Mouse (Mus musculus): Measurements from ENCODE around the gene Gpr45. TPM values are rescaled to one million over a fixed set of nuclear protein-coding genes. Genes with fewer than 3 reads are reported as not detected.
"Not testable (repeated sequence)": the region's sequence is repeated elsewhere in the genome, so short reads cannot be mapped to it uniquely, and the experiment has no call there.

Gene Gpr45
- polyA plus RNA-seq, 1 experiment from 2014 or later: 16.0 TPM

- not testable (repeated sequence) for H3K36me3 ChIP-seq (ENCODE audit: control insufficient read depth, insufficient read depth, low read length); H3K4me1 ChIP-seq (ENCODE audit: control insufficient read depth, insufficient read depth, low read length); H3K27ac ChIP-seq (replicated peaks; ENCODE audit: low read depth, low read length); H3K9me3 ChIP-seq (ENCODE audit: control insufficient read depth, low read length); H3K27me3 ChIP-seq (ENCODE audit: control insufficient read depth, insufficient read depth, low read length); ATAC-seq (ENCODE audit: low FRiP score, low TSS enrichment); DNase-seq; H3K9ac ChIP-seq (replicated peaks; ENCODE audit: low read length); H3K4me2 ChIP-seq (ENCODE audit: low read length); H3K4me3 ChIP-seq (replicated peaks; ENCODE audit: low read depth, low read length)
- WGBS: 94% methylated on average over 7 of the region's 7 CpGs
Observed at GRCm38 (mm10) chr1:43015153-43015685, 62.5 kb downstream of the Gpr45 start.

- no peak for DNase-seq
- Histone ChIP-seq H3K9me3 (ENCODE audit: control insufficient read depth, low read length) (no peaks in the 10 kb centered on the region), H3K4me2 (ENCODE audit: low read length) (no peak overlapping the region), H3K36me3 (ENCODE audit: control insufficient read depth, insufficient read depth, low read length) (peaks cover 9% of the 10 kb centered on the region), H3K9ac (replicated peaks; ENCODE audit: low read length) (no peak overlapping the region), H3K4me3 (replicated peaks; ENCODE audit: low read depth, low read length) (no peak overlapping the region), H3K4me1 (ENCODE audit: control insufficient read depth, insufficient read depth, low read length) (0 out of 2 replicates have a peak, but pooled peaks cover 1% of the 10 kb centered on the region), H3K27ac (replicated peaks; ENCODE audit: low read depth, low read length) (no peak overlapping the region), H3K27me3 (ENCODE audit: control insufficient read depth, insufficient read depth, low read length) (no peaks in the 10 kb centered on the region)
- 91% methylated on average over 7 of the region's 7 CpGs for WGBS
- ATAC-seq (ENCODE audit: low FRiP score, low TSS enrichment): no peak
Observed at GRCm38 (mm10) chr1:43036014-43036413, 83.3 kb downstream of the Gpr45 start.

GRCm38 (mm10) chr1:43042271-43042670 is 89.6 kb downstream of the Gpr45 start:
- Histone ChIP-seq H3K4me2 (ENCODE audit: low read length) (no peak overlapping the region), H3K4me1 (ENCODE audit: control insufficient read depth, insufficient read depth, low read length) (peaks cover 18% of the 10 kb centered on the region; the same call in 1 of the 2 replicates), H3K27me3 (ENCODE audit: control insufficient read depth, insufficient read depth, low read length) (no peaks in the 10 kb centered on the region), H3K9ac (replicated peaks; ENCODE audit: low read length) (no peak overlapping the region), H3K9me3 (ENCODE audit: control insufficient read depth, low read length) (no peaks in the 10 kb centered on the region), H3K4me3 (replicated peaks; ENCODE audit: low read depth, low read length) (no peak overlapping the region), H3K27ac (replicated peaks; ENCODE audit: low read depth, low read length) (peak overlapping the region; percentile 27; the same call in 1 of the 2 replicates), H3K36me3 (ENCODE audit: control insufficient read depth, insufficient read depth, low read length) (no peaks in the 10 kb centered on the region)
- peak; percentile 71 for DNase-seq
- ATAC-seq (ENCODE audit: low FRiP score, low TSS enrichment): no peak
- 38% methylated on average over 6 of the region's 6 CpGs for WGBS

- Histone ChIP-seq H3K27ac (replicated peaks; ENCODE audit: low read depth, low read length) (no peak overlapping the region), H3K9me3 (ENCODE audit: control insufficient read depth, low read length) (no peaks in the 10 kb centered on the region), H3K4me2 (ENCODE audit: low read length) (no peak overlapping the region), H3K9ac (replicated peaks; ENCODE audit: low read length) (no peak overlapping the region), H3K36me3 (ENCODE audit: control insufficient read depth, insufficient read depth, low read length) (peaks cover 17% of the 10 kb centered on the region), H3K4me1 (ENCODE audit: control insufficient read depth, insufficient read depth, low read length) (peaks cover 18% of the 10 kb centered on the region; the same call in 1 of the 2 replicates), H3K27me3 (ENCODE audit: control insufficient read depth, insufficient read depth, low read length) (no peaks in the 10 kb centered on the region), H3K4me3 (replicated peaks; ENCODE audit: low read depth, low read length) (no peak overlapping the region)
- DNase-seq (no peak), ATAC-seq (ENCODE audit: low FRiP score, low TSS enrichment) (no peak)
- WGBS: 80% methylated on average over 14 of the region's 14 CpGs
Observed at GRCm38 (mm10) chr1:43045204-43045982, 92.7 kb downstream of the Gpr45 start.

GRCm38 (mm10) chr1:43046990-43047389 is 94.3 kb downstream of the Gpr45 start:
- Histone ChIP-seq H3K9ac (replicated peaks; ENCODE audit: low read length) (no peak overlapping the region), H3K4me2 (ENCODE audit: low read length) (no peak overlapping the region), H3K9me3 (ENCODE audit: control insufficient read depth, low read length) (no peaks in the 10 kb centered on the region), H3K27me3 (ENCODE audit: control insufficient read depth, insufficient read depth, low read length) (no peaks in the 10 kb centered on the region), H3K36me3 (ENCODE audit: control insufficient read depth, insufficient read depth, low read length) (peaks cover 33% of the 10 kb centered on the region), H3K4me3 (replicated peaks; ENCODE audit: low read depth, low read length) (no peak overlapping the region), H3K27ac (replicated peaks; ENCODE audit: low read depth, low read length) (no peak overlapping the region), H3K4me1 (ENCODE audit: control insufficient read depth, insufficient read depth, low read length) (peaks cover 10% of the 10 kb centered on the region; the same call in 1 of the 2 replicates)
- 94% methylated on average over 2 of the region's 2 CpGs for WGBS
- ATAC-seq (ENCODE audit: low FRiP score, low TSS enrichment) (no peak), DNase-seq (no peak)

GRCm38 (mm10) chr1:43047811-43048210 is 95.1 kb downstream of the Gpr45 start:
- Histone ChIP-seq H3K4me2 (ENCODE audit: low read length) (no peak overlapping the region), H3K27me3 (ENCODE audit: control insufficient read depth, insufficient read depth, low read length) (no peaks in the 10 kb centered on the region), H3K4me3 (replicated peaks; ENCODE audit: low read depth, low read length) (no peak overlapping the region), H3K9ac (replicated peaks; ENCODE audit: low read length) (no peak overlapping the region), H3K4me1 (ENCODE audit: control insufficient read depth, insufficient read depth, low read length) (0 out of 2 replicates have a peak, but pooled peaks cover 4% of the 10 kb centered on the region), H3K9me3 (ENCODE audit: control insufficient read depth, low read length) (no peaks in the 10 kb centered on the region), H3K27ac (replicated peaks; ENCODE audit: low read depth, low read length) (no peak overlapping the region), H3K36me3 (ENCODE audit: control insufficient read depth, insufficient read depth, low read length) (peaks cover 39% of the 10 kb centered on the region)
- ATAC-seq (ENCODE audit: low FRiP score, low TSS enrichment) (no peak), DNase-seq (peak; percentile 25)
- 73% methylated on average over 10 of the region's 10 CpGs for WGBS

GRCm38 (mm10) chr1:43051903-43052302 is 99.2 kb downstream of the Gpr45 start:
- H3K4me1 ChIP-seq (ENCODE audit: control insufficient read depth, insufficient read depth, low read length): no peaks in the 10 kb centered on the region
- H3K27me3 ChIP-seq (ENCODE audit: control insufficient read depth, insufficient read depth, low read length): no peaks in the 10 kb centered on the region
- no peak for ATAC-seq (ENCODE audit: low FRiP score, low TSS enrichment)
- H3K27ac ChIP-seq (replicated peaks; ENCODE audit: low read depth, low read length): no peak overlapping the region
- no peaks in the 10 kb centered on the region for H3K9me3 ChIP-seq (ENCODE audit: control insufficient read depth, low read length)
- 91% methylated on average over 5 of the region's 5 CpGs for whole genome bisulfite sequencing
- no peak overlapping the region for H3K4me2 ChIP-seq (ENCODE audit: low read length)
- peak; percentile 53 for DNase-seq
- no peak overlapping the region for H3K4me3 ChIP-seq (replicated peaks; ENCODE audit: low read depth, low read length)
- H3K36me3 ChIP-seq (ENCODE audit: control insufficient read depth, insufficient read depth, low read length): peaks cover 74% of the 10 kb centered on the region
- no peak overlapping the region for H3K9ac ChIP-seq (replicated peaks; ENCODE audit: low read length)

GRCm38 (mm10) chr1:43065615-43066310 is 113.1 kb downstream of the Gpr45 start:
- DNase-seq (peak; percentile 94), ATAC-seq (ENCODE audit: low FRiP score, low TSS enrichment) (peak; percentile 94)
- Histone ChIP-seq H3K9me3 (ENCODE audit: control insufficient read depth, low read length) (no peaks in the 10 kb centered on the region), H3K4me3 (replicated peaks; ENCODE audit: low read depth, low read length) (no peak overlapping the region), H3K27me3 (ENCODE audit: control insufficient read depth, insufficient read depth, low read length) (no peaks in the 10 kb centered on the region), H3K36me3 (ENCODE audit: control insufficient read depth, insufficient read depth, low read length) (peaks cover 42% of the 10 kb centered on the region), H3K4me1 (ENCODE audit: control insufficient read depth, insufficient read depth, low read length) (no peaks in the 10 kb centered on the region), H3K9ac (replicated peaks; ENCODE audit: low read length) (no peak overlapping the region; the same call in 1 of the 2 replicates), H3K4me2 (ENCODE audit: low read length) (no peak overlapping the region), H3K27ac (replicated peaks; ENCODE audit: low read depth, low read length) (no peak overlapping the region)
- 49% methylated on average over 9 of the region's 9 CpGs for WGBS
